Mouse (Mus musculus): ENCODE results near the gene Phgdh. TPM values are rescaled to one million over a fixed set of nuclear protein-coding genes. Genes with fewer than 3 reads are reported as not detected.

The Phgdh gene
- total RNA-seq, 2 experiments from 2014 or later, result 66.8 to 82.0 TPM

DNA sequence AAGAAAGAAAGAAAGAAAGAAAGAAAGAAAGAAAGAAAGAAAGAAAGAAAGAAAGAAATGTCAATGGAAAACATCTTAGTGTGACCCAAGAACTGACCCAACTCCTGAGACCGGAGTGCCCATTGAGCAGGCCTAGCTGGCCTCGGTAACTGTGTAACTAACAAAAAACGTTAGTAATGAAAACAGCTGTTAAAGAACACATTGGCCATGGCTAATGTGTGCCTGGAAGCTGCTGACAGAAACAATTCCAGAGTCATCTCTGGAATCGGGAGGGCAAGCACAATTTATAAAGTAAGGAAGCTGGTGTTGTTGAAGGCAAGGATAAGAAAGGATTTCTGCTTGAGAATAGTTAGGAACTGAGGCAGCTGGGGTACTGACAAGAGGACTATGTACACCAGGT, 28.5 kb upstream of the Phgdh start:
- Histone ChIP-seq H3K4me3 (no peak overlapping the region), H3K27ac (no peak overlapping the region)
- no peak for DNase-seq (ENCODE audit: low spot score in 2 of 2)
- TF ChIP-seq CTCF (conservative IDR thresholded peaks at IDR 0.05), result no peak

DNA sequence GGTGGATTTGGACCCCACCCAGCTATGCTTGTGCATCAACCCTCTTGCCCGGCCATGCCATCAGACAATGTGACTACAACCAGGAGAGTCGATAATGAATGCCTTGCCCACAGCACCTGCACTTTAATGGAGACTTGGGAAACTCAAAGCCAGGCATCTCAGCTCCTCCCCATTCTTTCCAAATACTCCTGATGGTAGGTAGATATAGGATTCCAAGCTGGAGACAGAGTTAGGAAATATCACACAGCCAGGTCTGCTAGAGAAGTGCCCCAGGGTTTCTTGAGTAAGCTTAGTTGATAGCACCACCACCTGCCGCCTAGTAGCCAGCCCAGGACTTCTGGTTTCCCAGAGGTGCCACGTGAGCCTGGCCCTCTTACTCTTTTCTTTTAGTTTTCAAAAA, 27.0 kb upstream of the Phgdh start:
- no peak for DNase-seq (ENCODE audit: low spot score in 2 of 2)
- Histone ChIP-seq H3K4me3 (no peak overlapping the region), H3K27ac (no peak overlapping the region)
- no peak for TF ChIP-seq CTCF (conservative IDR thresholded peaks at IDR 0.05)

DNA sequence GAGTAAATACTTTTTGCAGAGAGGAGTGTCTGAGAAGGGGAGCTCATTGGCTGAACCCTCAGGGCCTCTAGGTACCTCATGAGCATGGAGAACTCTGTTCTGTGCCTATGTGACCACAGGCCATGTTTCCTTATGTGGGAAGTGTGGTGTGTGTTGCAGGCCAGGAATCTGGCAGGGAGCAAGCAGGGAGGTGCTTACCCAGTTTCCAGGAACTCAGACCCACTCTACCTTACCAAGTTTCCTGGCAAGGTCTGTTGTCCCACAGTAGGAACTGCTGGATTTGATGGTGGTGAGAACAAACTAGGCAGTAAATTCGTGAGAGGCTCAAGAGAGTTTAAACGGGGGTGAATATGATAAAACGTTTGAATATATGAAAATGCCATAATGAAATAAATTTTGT, 26.3 kb upstream of the Phgdh start:
- Histone ChIP-seq H3K27ac (no peak overlapping the region), H3K4me3 (no peak overlapping the region)
- no peak for DNase-seq (ENCODE audit: low spot score in 2 of 2)
- TF ChIP-seq CTCF (conservative IDR thresholded peaks at IDR 0.05), result no peak

DNA sequence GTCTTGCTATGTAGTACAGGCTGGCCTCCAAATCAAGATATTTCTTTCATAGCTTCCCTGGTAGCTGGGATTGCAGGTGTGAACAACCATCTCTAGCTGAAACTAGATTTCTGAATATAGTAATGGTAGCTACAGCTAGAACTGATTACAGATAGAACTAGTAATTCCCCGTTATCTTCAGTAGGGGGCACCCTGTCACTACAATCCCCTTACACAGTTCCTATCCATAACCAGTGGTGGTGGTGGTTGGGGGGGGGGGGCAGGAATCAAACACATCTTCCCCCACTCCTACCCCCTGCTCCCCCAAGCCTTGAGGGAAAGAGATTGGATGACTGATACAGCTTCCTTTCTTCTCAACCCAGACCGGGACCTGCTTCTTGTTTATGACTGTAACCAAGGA, 23.0 kb upstream of the Phgdh start:
- H3K4me3 ChIP-seq, result no peak overlapping the region
- peak in 1 of 2 experiments; percentile 51 for DNase-seq (ENCODE audit: low spot score in 2 of 2)
- peak; percentile 75 for TF ChIP-seq CTCF (conservative IDR thresholded peaks at IDR 0.05)
- H3K27ac ChIP-seq, result no peak overlapping the region

DNA sequence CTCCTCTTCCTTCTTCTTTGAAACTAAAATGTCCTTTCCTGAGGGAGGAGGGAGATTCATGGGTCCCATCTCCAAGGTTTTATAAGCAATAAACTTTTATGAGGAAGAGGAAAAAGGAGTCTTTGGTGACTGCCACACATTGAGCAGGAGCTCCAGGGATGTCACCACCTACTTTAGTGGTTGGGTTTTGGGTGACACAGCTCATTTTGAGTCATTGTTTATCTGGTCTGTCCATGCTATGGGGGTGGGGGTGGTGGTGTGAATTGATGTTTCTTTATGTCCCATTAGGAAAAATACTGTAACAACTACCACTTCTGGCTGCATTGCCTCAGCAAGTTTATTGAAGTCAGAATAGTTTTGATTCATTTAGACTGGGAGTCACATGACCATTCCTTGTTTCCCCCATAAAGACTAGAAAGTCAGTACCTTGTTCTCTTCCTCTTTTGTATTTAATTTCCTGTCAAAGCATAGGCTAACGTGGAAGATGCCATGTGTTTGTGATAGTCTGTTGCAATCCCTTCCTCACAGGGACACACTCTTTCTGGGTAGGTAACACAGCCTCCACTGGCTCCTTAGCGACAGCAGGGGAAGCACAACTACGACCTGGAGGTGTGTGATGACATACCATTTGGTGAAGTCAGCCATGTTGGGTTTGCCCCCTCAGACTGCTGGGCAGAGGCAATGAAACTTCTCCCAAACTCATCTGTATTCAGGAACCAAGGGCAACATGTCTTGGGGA, 17.0 kb upstream of the Phgdh start:
- no peak for TF ChIP-seq CTCF (conservative IDR thresholded peaks at IDR 0.05)
- no peak overlapping the region for H3K27ac ChIP-seq
- no peak for DNase-seq (ENCODE audit: low spot score in 2 of 2)
- H3K4me3 ChIP-seq, result no peak overlapping the region

DNA sequence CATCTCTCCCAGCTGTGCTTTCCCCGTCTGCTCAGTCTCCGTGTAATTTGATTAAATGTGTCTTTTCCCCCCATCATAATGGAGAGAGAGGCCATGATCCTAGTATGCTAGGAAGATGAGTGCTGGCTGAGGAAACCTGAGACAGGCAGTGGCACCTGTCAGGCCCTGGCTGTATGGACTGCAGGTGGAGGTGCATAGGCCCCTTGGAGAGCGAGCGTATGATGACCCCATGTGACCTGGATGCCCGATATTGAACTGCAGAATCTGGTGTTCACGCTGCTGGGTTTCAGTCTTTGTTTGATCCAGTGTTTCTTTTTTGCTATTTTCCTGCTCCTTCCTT, 16.2 kb upstream of the Phgdh start:
- DNase-seq (ENCODE audit: low spot score in 2 of 2), result no peak
- no peak overlapping the region for H3K4me3 ChIP-seq
- no peak overlapping the region for H3K27ac ChIP-seq
- no peak for TF ChIP-seq CTCF (conservative IDR thresholded peaks at IDR 0.05)

DNA sequence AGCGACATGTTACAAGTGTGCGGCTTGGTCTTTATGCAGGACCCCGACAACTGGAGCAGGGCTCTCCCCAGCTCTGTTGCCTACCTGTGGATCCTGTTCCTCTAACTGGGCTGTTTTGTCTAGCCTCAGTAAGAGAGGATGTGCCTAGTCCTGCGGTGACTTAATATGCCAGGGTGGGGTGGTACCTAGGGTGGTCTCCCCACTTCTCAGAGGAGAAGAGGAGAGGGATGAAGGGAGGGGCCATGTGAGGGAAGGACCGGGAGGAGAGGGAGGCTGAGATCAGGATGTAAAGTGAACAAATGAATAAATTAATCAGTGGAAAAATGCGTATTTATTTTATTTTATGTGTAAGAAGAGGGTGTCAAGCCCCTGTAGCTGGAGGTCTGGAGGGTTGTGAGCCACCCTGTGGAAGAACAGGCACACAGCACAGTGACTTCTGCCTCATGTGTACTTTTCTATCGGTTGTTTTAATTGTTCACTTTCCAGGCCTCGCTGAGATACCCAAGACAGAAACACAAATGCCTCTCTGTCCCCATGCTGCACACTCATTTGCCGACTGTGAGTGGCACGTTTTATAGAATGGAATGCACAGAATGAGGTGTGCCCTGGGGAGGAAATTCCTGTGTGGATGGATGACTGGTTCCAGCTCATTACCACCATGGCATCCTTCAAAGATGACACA, 15.7 kb upstream of the Phgdh start:
- no peak overlapping the region for H3K27ac ChIP-seq
- peak; percentile 56 for TF ChIP-seq CTCF (conservative IDR thresholded peaks at IDR 0.05)
- H3K4me3 ChIP-seq, result no peak overlapping the region
- no peak for DNase-seq (ENCODE audit: low spot score in 2 of 2)

DNA sequence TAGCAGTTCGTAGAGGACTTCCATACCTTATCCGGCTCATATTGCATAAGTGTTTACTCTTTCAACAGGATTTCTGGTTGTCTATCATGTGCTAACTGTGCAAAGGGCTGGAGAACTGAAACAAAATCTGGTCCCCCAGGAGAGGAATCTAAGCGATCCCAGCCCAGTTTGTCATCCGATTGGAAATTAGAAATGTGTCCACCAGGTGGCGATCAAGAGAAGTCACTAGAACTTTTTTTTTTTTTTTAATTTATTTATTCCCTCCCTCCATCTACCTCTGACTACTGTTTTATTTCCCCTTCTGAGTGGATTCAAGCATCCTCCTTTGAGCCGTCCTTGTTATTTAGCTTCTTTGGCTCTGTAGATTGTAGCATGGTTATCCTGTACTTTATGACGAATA, 14.1 kb upstream of the Phgdh start:
- DNase-seq (ENCODE audit: low spot score in 2 of 2), result peak; percentile 59 to 79
- TF ChIP-seq CTCF (conservative IDR thresholded peaks at IDR 0.05), result peak; percentile 86
- Histone ChIP-seq H3K27ac (no peak overlapping the region), H3K4me3 (no peak overlapping the region)

DNA sequence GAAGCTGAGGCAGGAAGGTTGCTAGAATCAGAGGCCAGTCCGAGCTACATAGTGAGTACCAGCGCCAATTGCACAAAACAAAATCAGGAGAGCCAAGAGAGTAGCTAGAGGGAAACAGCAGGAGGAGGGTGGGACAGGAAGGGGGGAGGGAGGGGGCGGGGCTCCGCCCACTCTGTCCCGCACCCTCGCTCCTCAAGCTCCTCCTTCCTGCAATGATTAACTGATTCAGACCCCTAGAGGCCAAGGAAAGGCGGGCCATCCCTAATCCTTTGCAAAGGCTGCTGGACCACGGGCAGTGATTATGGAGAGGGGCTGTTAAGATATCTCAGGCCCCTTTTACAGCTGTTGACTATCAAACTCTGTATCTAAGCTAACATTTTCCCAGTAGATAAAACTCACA, 8.9 kb upstream of the Phgdh start:
- Histone ChIP-seq H3K27ac (no peak overlapping the region), H3K4me3 (no peak overlapping the region)
- no peak for DNase-seq (ENCODE audit: low spot score in 2 of 2)
- no peak for TF ChIP-seq CTCF (conservative IDR thresholded peaks at IDR 0.05)

DNA sequence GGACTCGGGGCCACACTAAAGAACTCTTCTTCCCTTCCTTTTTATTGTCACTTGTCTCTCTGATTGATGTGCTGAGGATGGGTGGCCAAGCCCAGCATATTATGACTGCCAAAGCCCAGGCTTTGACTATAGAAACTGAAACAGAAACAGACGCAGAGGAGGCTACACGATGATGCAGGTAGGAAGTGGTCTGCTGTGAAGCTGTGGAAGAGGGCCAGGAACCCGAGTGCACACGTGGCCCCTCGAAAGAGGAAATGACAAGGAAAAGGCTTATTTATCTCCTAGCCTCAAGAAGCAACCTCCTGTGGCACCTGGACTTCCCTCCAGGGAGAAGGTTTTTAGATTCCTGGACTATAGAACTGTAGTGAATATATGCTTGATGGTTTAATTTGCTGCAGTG, 8.3 kb upstream of the Phgdh start:
- H3K27ac ChIP-seq, result no peak overlapping the region
- TF ChIP-seq CTCF (conservative IDR thresholded peaks at IDR 0.05), result no peak
- no peak for DNase-seq (ENCODE audit: low spot score in 2 of 2)
- no peak overlapping the region for H3K4me3 ChIP-seq

DNA sequence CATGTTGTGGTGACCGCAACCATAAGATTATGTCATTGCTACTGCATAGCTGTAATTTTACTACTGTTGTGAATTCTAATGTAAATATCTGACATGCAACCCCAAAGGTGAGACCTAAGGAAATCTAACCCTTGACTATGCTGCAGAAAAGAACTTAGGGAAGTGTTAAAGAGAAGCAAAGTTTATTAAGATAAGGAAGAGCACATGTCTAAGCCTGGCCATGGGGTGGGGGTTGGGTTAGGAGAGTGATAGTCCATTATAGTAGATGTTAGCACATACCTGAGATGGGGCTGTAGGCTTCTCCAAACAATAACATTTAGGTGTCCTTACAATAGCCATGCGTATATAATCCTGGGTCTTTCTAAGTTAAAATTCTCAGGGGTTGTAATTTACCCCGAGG, 3.4 kb upstream of the Phgdh start:
- no peak for DNase-seq (ENCODE audit: low spot score in 2 of 2)
- Histone ChIP-seq H3K4me3 (no peak overlapping the region), H3K27ac (no peak overlapping the region)
- no peak for TF ChIP-seq CTCF (conservative IDR thresholded peaks at IDR 0.05)

DNA sequence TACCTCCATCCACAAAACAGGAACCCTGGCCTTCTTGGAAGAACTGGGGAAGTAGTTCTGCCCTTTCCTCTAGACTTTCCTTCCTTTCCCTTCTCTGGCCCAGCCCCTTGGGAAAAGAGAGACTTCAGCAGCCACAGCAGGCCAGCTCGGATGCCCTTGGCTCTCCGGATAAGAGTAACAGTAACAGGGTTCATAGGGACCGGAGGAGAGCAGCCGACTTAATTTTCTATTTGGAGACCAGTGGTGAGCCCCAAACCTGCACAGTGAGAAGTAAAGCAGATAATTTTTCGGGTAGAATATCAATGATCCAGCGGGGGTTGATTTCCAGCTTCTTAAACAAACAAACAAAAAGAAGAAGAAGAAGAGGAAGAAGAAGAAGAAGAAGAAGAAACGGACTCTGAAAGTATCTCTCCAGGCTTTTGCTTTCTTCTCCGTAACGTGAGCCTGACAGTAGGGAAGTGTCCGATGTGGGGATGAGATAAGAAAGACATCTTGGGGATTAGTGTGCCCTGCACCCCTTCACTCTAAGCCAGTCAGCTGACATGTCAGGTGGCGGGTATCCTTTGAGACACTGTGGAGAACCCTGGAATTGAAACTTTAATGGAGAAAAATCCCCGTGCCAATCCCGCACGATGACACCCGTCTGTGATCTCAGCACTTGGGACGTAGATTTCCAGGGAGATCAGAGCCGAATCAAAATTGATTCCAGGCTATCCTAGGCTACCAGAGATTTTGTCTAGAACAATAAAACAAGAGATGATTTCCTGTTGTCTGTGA, 1.2 kb upstream of the Phgdh start:
- no peak overlapping the region for H3K4me3 ChIP-seq
- H3K27ac ChIP-seq, result no peak overlapping the region
- TF ChIP-seq CTCF (conservative IDR thresholded peaks at IDR 0.05), result no peak
- no peak for DNase-seq (ENCODE audit: low spot score in 2 of 2)

DNA sequence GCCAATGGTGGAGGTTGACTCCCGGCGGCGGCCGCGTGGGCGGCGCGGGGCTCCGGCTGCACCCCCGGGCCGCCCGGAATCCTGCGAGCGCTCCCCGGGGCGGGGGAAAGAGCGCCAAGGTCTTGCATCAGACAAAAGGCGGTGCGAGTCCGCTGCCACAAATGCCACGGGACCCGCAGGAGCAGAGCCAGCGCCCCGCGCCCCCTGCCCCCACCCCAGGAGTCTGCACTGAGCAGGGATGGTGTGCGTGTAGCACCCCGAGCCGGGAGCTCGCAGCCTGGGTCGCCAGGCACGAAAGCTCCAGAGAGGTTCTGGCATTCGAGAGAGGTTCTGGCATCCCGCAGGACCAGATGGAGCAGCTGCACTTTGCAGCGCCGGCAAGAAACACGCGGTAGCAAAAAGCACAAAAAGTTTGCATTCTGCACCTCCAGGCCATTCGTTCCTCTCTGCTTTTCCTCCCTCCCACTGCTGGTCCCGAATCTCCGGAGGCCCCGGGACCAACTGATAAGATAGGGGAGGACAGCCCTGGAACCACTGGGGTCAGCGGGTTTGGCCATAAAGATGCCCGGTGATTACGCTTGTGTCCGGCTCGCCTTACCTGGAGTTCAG, 589 bp downstream of the Phgdh start:
- TF ChIP-seq CTCF (conservative IDR thresholded peaks at IDR 0.05), result no peak
- DNase-seq (ENCODE audit: low spot score in 2 of 2), result peak; percentile 47 to 55
- H3K4me3 ChIP-seq, result peak overlapping the region; percentile 56
- H3K27ac ChIP-seq, result peak overlapping the region; percentile 87

All from layer of hippocampus, adult 2 months (tissue).